Mouse (Mus musculus): ENCODE measurements around the gene A230072I06Rik. TPM values are rescaled to one million over a fixed set of nuclear protein-coding genes. Genes with fewer than 3 reads are reported as not detected.

The A230072I06Rik gene
- polyA plus RNA-seq, 1 experiment from 2014 or later: not detected

DNA sequence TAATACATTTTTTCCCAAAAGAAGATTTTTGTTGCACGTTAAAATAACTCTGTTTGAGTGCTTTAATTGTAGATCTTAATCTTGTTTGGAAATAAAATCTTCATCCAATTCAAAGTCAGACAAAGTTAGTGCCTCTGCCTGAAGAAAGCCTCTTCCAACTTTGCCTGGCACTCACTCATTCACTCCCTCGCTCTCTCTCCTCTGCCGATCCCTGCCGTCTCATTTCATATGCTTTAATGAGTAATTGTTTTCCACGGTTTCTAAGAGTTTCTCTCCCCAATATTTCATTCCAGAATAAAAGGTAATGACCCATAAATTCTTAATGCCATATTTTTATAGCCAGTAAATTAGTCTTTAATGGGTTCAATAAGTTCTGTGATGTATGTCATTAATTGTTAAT lies 10.8 kb upstream of the A230072I06Rik start:
- no peaks in the 10 kb centered on the region; the same call in 1 of the 2 replicates for H3K27me3 ChIP-seq (ENCODE audit: control insufficient read depth, insufficient read depth, low read length)
- no peaks in the 10 kb centered on the region for H3K36me3 ChIP-seq (ENCODE audit: control insufficient read depth, insufficient read depth, low read length)
- no peak overlapping the region for H3K9ac ChIP-seq (replicated peaks; ENCODE audit: low read depth, low read length)
- H3K9me3 ChIP-seq (ENCODE audit: control insufficient read depth, low read length): no peaks in the 10 kb centered on the region
- 25% methylated on average over 5 of the region's 5 CpGs for WGBS
- peak; percentile 41; the same call in 1 of the 2 replicates for ATAC-seq (ENCODE audit: low read depth)
- H3K4me1 ChIP-seq (ENCODE audit: control insufficient read depth, insufficient read depth, low read length): no peaks in the 10 kb centered on the region
- no peak overlapping the region for H3K27ac ChIP-seq (ENCODE audit: low read depth, low read length)
- no peak overlapping the region for H3K4me2 ChIP-seq (ENCODE audit: low read depth, low read length)
- H3K4me3 ChIP-seq (ENCODE audit: low read depth, low read length): no peak overlapping the region

DNA sequence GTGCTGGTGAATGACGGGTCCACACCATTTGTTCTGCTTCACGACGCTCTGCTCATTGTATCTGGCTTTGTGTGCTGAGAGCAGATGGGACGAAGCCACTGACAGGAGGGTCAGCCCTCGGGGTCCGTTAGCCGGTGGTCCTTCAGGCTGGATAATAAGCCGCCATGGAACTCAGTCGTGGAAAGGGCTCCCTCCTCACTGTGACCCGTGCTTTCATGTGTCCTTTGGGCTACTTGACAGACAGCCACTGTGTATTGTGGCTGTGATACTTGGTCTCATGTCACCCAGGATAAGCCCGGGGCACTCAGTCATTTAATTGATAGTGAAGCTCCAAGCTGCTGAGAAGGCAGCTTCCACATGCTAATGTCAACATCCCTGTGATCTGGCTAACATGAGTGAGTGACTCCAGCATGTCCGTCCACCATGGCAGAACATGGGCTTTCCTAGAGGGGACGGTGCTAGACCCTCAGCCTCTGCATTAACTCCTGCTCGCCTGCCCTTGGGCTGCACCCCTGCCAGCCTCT lies 10.3 kb upstream of the A230072I06Rik start:
- Histone ChIP-seq H3K4me1 (ENCODE audit: control insufficient read depth, insufficient read depth, low read length) (no peaks in the 10 kb centered on the region), H3K27me3 (ENCODE audit: control insufficient read depth, insufficient read depth, low read length) (peaks cover 4% of the 10 kb centered on the region; the same call in 1 of the 2 replicates), H3K36me3 (ENCODE audit: control insufficient read depth, insufficient read depth, low read length) (no peaks in the 10 kb centered on the region), H3K4me3 (ENCODE audit: low read depth, low read length) (no peak overlapping the region), H3K27ac (ENCODE audit: low read depth, low read length) (no peak overlapping the region), H3K4me2 (ENCODE audit: low read depth, low read length) (no peak overlapping the region), H3K9ac (replicated peaks; ENCODE audit: low read depth, low read length) (no peak overlapping the region), H3K9me3 (ENCODE audit: control insufficient read depth, low read length) (no peaks in the 10 kb centered on the region)
- peak; percentile 81 for ATAC-seq (ENCODE audit: low read depth)
- WGBS: 14% methylated on average over 14 of the region's 14 CpGs

DNA sequence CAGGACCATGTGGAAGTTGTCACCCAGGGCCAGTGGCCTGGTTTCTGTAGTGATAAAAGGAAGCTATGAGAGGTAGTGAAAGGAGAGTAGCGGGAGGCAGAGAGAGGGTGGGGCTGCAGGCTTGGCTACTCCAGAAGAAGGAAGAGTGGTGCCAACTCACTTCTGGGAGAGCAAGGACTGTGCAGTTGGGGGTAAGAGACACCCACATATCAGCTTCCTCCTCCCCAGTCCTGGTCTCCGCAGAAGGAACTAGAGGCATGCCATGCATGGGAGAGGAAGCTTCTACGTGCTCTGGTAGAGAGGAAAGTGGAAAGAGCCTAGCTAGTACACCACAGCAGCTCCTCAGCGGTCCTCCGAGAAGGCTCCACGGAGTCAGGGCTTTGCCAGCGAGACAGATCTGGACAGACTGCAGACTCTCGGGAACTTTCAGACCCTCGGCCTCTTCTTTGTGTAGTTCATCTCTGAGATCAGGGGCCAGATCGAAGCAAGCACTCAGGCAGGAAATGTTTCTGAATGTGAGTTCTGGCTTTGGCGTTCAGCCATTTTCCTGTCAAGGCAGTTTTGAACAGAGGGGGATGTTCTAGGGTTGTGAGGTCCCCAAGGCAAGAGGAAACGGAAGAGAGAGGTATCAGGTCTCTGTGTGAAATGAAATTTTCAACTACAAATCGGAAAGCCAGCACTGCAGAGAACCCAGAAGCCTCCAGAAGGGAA lies 1.0 kb downstream of the A230072I06Rik start:
- H3K27me3 ChIP-seq (ENCODE audit: control insufficient read depth, insufficient read depth, low read length): peaks cover 3% of the 10 kb centered on the region; the same call in 1 of the 2 replicates
- H3K9ac ChIP-seq (replicated peaks; ENCODE audit: low read depth, low read length): no peak overlapping the region
- no peak overlapping the region for H3K4me2 ChIP-seq (ENCODE audit: low read depth, low read length)
- WGBS: 76% methylated on average over 13 of the region's 13 CpGs
- ATAC-seq (ENCODE audit: low read depth): no peak
- H3K4me3 ChIP-seq (ENCODE audit: low read depth, low read length): no peak overlapping the region
- H3K4me1 ChIP-seq (ENCODE audit: control insufficient read depth, insufficient read depth, low read length): no peaks in the 10 kb centered on the region
- no peaks in the 10 kb centered on the region for H3K36me3 ChIP-seq (ENCODE audit: control insufficient read depth, insufficient read depth, low read length)
- no peak overlapping the region for H3K27ac ChIP-seq (ENCODE audit: low read depth, low read length)
- H3K9me3 ChIP-seq (ENCODE audit: control insufficient read depth, low read length): no peaks in the 10 kb centered on the region

DNA sequence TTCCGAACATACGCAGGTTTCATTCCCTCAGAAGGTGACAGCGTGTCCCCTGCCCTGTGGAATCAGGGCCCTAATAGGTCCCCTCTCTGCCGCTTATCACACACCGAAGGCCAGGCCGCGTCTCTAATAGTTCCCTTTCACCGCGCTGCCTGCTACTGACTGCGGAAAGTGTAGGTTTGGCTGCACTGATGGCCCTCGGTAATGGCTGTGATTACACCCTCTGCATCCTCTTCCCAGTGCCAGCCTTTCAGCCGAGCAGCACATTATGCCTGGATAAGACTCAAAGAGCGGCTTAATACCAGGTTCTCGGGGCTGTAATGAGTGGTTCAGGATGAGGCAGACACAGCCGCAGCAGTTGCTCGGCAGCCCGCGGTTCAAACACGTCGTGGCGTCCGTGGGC lies 3.5 kb downstream of the A230072I06Rik start:
- no peak overlapping the region for H3K9ac ChIP-seq (replicated peaks; ENCODE audit: low read depth, low read length)
- H3K4me3 ChIP-seq (ENCODE audit: low read depth, low read length): no peak overlapping the region
- no peaks in the 10 kb centered on the region for H3K36me3 ChIP-seq (ENCODE audit: control insufficient read depth, insufficient read depth, low read length)
- no peaks in the 10 kb centered on the region for H3K9me3 ChIP-seq (ENCODE audit: control insufficient read depth, low read length)
- H3K27ac ChIP-seq (ENCODE audit: low read depth, low read length): no peak overlapping the region
- no peaks in the 10 kb centered on the region for H3K4me1 ChIP-seq (ENCODE audit: control insufficient read depth, insufficient read depth, low read length)
- no peak overlapping the region for H3K4me2 ChIP-seq (ENCODE audit: low read depth, low read length)
- H3K27me3 ChIP-seq (ENCODE audit: control insufficient read depth, insufficient read depth, low read length): peaks cover 3% of the 10 kb centered on the region; the same call in 1 of the 2 replicates
- ATAC-seq (ENCODE audit: low read depth): no peak
- 68% methylated on average over 22 of the region's 22 CpGs for WGBS

DNA sequence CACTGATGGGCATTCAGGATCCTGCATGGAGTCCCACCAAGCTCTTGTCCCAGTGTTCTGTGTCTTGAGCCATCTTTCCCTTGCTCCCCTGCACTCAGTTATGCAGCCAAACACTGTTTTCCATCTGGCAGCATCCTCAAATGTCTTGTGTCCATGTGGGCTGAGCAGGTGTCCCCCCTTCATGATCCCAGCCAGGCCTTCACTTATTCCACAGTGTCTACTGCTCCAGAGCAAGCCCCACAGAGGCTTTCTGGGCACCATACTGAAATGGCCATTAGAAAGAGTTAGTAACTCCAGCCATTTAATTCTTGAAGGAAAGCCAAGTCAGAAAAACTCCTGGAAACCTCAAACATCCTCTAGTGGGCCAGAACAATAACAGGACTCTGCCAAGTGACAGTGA lies 11.9 kb downstream of the A230072I06Rik start:
- Histone ChIP-seq H3K4me1 (ENCODE audit: control insufficient read depth, insufficient read depth, low read length) (0 out of 2 replicates have a peak, but pooled peaks cover 4% of the 10 kb centered on the region), H3K4me2 (ENCODE audit: low read depth, low read length) (no peak overlapping the region), H3K27me3 (ENCODE audit: control insufficient read depth, insufficient read depth, low read length) (no peaks in the 10 kb centered on the region), H3K9me3 (ENCODE audit: control insufficient read depth, low read length) (no peaks in the 10 kb centered on the region), H3K36me3 (ENCODE audit: control insufficient read depth, insufficient read depth, low read length) (no peaks in the 10 kb centered on the region), H3K4me3 (ENCODE audit: low read depth, low read length) (no peak overlapping the region), H3K27ac (ENCODE audit: low read depth, low read length) (no peak overlapping the region), H3K9ac (replicated peaks; ENCODE audit: low read depth, low read length) (no peak overlapping the region)
- ATAC-seq (ENCODE audit: low read depth): no peak

DNA sequence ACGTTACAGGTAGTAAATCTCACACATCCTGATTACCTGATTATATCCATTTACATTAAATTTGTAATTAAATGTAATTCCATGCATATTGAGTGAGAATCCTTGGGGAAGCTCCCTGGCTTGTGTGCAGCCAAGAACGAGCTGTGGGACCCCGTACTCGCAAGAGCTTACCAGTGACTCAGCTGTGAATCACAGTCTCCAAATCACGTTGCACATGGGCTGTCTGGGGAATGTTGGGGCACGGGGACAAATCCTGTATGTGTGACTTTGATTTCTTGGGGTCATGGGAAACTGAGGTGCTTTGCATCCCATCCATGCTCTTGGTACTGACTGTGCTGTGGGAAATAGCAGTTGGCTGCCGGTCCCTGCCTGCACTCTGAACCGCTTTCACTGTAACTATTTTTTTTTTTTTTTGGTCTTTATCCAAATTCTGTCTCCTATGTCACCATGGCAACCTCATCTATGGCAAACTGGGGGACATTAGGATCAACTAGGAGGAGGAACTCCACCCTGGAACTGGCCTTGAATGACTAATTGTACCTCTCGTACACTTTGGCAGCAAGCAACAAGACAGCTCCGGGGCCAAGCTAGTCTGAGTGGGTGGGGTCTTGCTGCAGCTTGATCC lies 19.8 kb downstream of the A230072I06Rik start:
- Histone ChIP-seq H3K27ac (ENCODE audit: low read depth, low read length) (no peak overlapping the region), H3K4me3 (ENCODE audit: low read depth, low read length) (no peak overlapping the region), H3K9ac (replicated peaks; ENCODE audit: low read depth, low read length) (no peak overlapping the region), H3K4me2 (ENCODE audit: low read depth, low read length) (no peak overlapping the region), H3K4me1 (ENCODE audit: control insufficient read depth, insufficient read depth, low read length) (0 out of 2 replicates have a peak, but pooled peaks cover 3% of the 10 kb centered on the region), H3K36me3 (ENCODE audit: control insufficient read depth, insufficient read depth, low read length) (no peaks in the 10 kb centered on the region), H3K27me3 (ENCODE audit: control insufficient read depth, insufficient read depth, low read length) (peaks cover 3% of the 10 kb centered on the region; the same call in 1 of the 2 replicates), H3K9me3 (ENCODE audit: control insufficient read depth, low read length) (no peaks in the 10 kb centered on the region; the same call in 1 of the 2 replicates)
- 36% methylated on average over 10 of the region's 10 CpGs for WGBS
- ATAC-seq (ENCODE audit: low read depth): peak; percentile 64; the same call in 1 of the 2 replicates

DNA sequence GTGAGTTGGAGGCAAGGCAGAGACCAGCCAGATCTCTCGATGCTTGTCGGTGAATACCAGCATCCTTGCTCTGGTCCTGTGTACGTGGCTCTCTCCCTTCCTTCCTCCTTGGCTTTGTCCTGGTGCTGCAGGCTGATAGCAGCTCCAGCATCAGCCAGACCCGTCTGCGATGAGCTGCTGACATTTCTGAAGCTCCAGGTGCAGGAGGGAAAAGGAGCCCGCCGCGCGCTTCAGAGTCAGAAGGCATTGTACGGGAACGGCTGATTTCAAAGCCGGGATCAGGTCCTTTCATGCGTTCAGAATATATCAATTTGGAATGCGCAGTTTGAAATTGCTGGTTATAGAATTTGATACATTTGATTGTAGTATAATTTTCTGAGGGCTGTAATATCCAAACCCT lies 23.4 kb downstream of the A230072I06Rik start:
- no peaks in the 10 kb centered on the region for H3K4me1 ChIP-seq (ENCODE audit: control insufficient read depth, insufficient read depth, low read length)
- no peak overlapping the region for H3K4me2 ChIP-seq (ENCODE audit: low read depth, low read length)
- ATAC-seq (ENCODE audit: low read depth): no peak
- H3K9ac ChIP-seq (replicated peaks; ENCODE audit: low read depth, low read length): no peak overlapping the region
- H3K9me3 ChIP-seq (ENCODE audit: control insufficient read depth, low read length): no peaks in the 10 kb centered on the region; the same call in 1 of the 2 replicates
- H3K36me3 ChIP-seq (ENCODE audit: control insufficient read depth, insufficient read depth, low read length): no peaks in the 10 kb centered on the region
- WGBS: 66% methylated on average over 14 of the region's 14 CpGs
- H3K4me3 ChIP-seq (ENCODE audit: low read depth, low read length): no peak overlapping the region
- H3K27ac ChIP-seq (ENCODE audit: low read depth, low read length): no peak overlapping the region
- peaks cover 3% of the 10 kb centered on the region for H3K27me3 ChIP-seq (ENCODE audit: control insufficient read depth, insufficient read depth, low read length)

DNA sequence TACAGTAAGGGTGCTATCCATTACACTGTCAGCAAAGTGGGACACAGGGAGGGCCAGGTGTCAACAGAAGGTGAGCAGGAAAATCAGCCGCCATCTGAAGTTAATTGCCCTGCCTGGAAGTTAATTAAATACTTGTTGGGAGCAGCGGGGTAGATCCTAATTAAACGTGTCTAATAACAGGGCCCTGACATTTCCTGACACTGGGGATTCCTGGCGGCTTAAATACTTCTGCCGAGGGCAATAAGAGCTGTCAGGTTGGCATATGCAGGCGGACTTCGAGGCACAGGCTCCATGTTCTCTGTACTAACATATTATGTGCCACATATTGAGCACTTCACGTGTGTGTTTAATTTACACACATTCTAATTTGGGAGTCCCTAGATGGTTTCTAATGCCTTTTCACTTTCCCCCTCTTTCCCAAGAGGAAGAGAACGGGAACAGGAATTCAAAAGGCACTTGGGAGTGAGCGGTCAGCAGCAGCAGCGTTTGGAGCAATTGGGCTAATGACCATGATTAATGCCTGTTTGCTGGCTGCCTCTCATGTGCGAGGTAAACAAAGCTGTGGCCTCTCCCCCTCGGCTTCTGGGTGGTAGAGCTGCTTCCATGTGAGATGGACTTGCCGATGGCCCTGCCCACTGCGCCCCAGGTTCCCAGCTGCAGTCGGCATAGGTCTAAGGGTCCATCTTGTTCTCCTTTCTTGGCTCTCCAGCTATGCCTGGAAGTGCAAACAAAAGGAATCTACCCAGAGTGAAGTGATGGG lies 34.5 kb downstream of the A230072I06Rik start:
- Histone ChIP-seq H3K27me3 (ENCODE audit: control insufficient read depth, insufficient read depth, low read length) (no peaks in the 10 kb centered on the region), H3K4me1 (ENCODE audit: control insufficient read depth, insufficient read depth, low read length) (peaks cover 5% of the 10 kb centered on the region; the same call in 1 of the 2 replicates)
- 24% methylated on average over 16 of the region's 16 CpGs for WGBS

More for the DNA sequence above, 34.5 kb downstream of the A230072I06Rik start:
- no peak overlapping the region for H3K9ac ChIP-seq (replicated peaks; ENCODE audit: low read depth, low read length)
- no peaks in the 10 kb centered on the region for H3K9me3 ChIP-seq (ENCODE audit: control insufficient read depth, low read length)
- H3K27ac ChIP-seq (ENCODE audit: low read depth, low read length): no peak overlapping the region
- H3K4me3 ChIP-seq (ENCODE audit: low read depth, low read length): no peak overlapping the region
- H3K4me2 ChIP-seq (ENCODE audit: low read depth, low read length): no peak overlapping the region
- H3K36me3 ChIP-seq (ENCODE audit: control insufficient read depth, insufficient read depth, low read length): no peaks in the 10 kb centered on the region
- ATAC-seq (ENCODE audit: low read depth): 0 out of 2 replicates have a peak, but pooled peaks have one; percentile 17
